Mouse (Mus musculus): ENCODE data around the gene Kmo.

- TF ChIP-seq CTCF (IDR thresholded peaks at IDR 0.05; ENCODE audit: extremely low read depth, insufficient read depth, insufficient read length, insufficient replicate concordance) = no peak
- TF ChIP-seq POLR2A (IDR thresholded peaks at IDR 0.05; ENCODE audit: low read depth, low read length) = no peak
These were observed 46.1 kb upstream of the Kmo start for GRCm38 (mm10) chr1:175574129-175574528.

All from spleen, adult 2 months (tissue).